7 mouse cellular contexts compared by ENCODE assay signal in genomic region chr6:118561745-118562609, GRCm38 (mm10). TPM values are rescaled to one million over a fixed set of nuclear protein-coding genes. Genes with fewer than 3 reads are reported as not detected.
DNase-seq lines count a peak whose midpoint lies in the region; ATAC-seq lines count a peak whose summit lies in the region.

Gene Ankrd26 (minus strand): TSS chr6:118562226.

- DNase-seq in adrenal gland, adult 8-10 months: peak; percentile 90
- DNase-seq in embryo, embryonic 9.5 days (ENCODE audit: extremely low spot score): peak; percentile 92
- peak; percentile 85 to 92 for DNase-seq in gastrocnemius, postnatal 4 days (ENCODE audit: low spot score in 2 of 2)
- peak; percentile 91 to 93 for DNase-seq in left cerebral cortex, postnatal 36 days (ENCODE audit: low spot score in 2 of 2)
- DNase-seq in midbrain, embryonic 11.5 days (ENCODE audit: low spot score, missing footprints): peak; percentile 99
- DNase-seq in skeletal muscle tissue, adult 2 months (ENCODE audit: low read depth, low spot score): peak; percentile 88

- ATAC-seq in intestine, embryonic 16.5 days: peak; percentile 99
- peak; percentile 97 for ATAC-seq in midbrain, embryonic 11.5 days (ENCODE audit: low FRiP score)

- H3K4me3 ChIP-seq in intestine, embryonic 16.5 days (ENCODE audit: low read length): peak within 1 kb of the TSS; percentile 71
- H3K4me3 ChIP-seq in midbrain, embryonic 11.5 days (ENCODE audit: low read depth, low read length): peak within 1 kb of the TSS; percentile 62

- H3K9me3 ChIP-seq in intestine, embryonic 16.5 days (ENCODE audit: control insufficient read depth, low read length): no peaks in the 10 kb centered on the region
- no peaks in the 10 kb centered on the region for H3K9me3 ChIP-seq in midbrain, embryonic 11.5 days (ENCODE audit: control insufficient read depth, low read length)

- WGBS in intestine, embryonic 16.5 days: 4% methylated on average over 54 of the region's 54 CpGs
- 8% methylated on average over 54 of the region's 54 CpGs for WGBS in midbrain, embryonic 11.5 days

- peak within 1 kb of the TSS; percentile 87 for H3K9ac ChIP-seq in intestine, embryonic 16.5 days (ENCODE audit: low read depth, low read length)
- peak within 1 kb of the TSS; percentile 87 for H3K9ac ChIP-seq in midbrain, embryonic 11.5 days (ENCODE audit: low read length)

- H3K27ac ChIP-seq in intestine, embryonic 16.5 days (ENCODE audit: low read length): peak within 1 kb of the TSS; percentile 50; the same call in 1 of the 2 replicates
- H3K27ac ChIP-seq in midbrain, embryonic 11.5 days (ENCODE audit: low read depth, low read length): 0 out of 2 replicates have a peak within 1 kb of the TSS, but pooled peaks have one; percentile 31

- H3K4me2 ChIP-seq in intestine, embryonic 16.5 days (ENCODE audit: low read depth, low read length): peak within 1 kb of the TSS; percentile 82
- H3K4me2 ChIP-seq in midbrain, embryonic 11.5 days: peak within 1 kb of the TSS; percentile 85

- no peaks in the 10 kb centered on the region for H3K27me3 ChIP-seq in intestine, embryonic 16.5 days (replicated peaks; ENCODE audit: control insufficient read depth, insufficient read depth, low read length)
- no peaks in the 10 kb centered on the region for H3K27me3 ChIP-seq in midbrain, embryonic 11.5 days (ENCODE audit: control insufficient read depth, insufficient read depth, low read length)

- peaks cover 5% of the 10 kb centered on the region; the same call in 1 of the 2 replicates for H3K4me1 ChIP-seq in intestine, embryonic 16.5 days (ENCODE audit: control insufficient read depth, insufficient read depth, low read length)
- peaks cover 8% of the 10 kb centered on the region for H3K4me1 ChIP-seq in midbrain, embryonic 11.5 days (ENCODE audit: control insufficient read depth, insufficient read depth, low read length)

- peaks cover 9% of the 10 kb centered on the region; the same call in 1 of the 2 replicates for H3K36me3 ChIP-seq in intestine, embryonic 16.5 days (ENCODE audit: control insufficient read depth, insufficient read depth, low read length)
- H3K36me3 ChIP-seq in midbrain, embryonic 11.5 days (ENCODE audit: control insufficient read depth, insufficient read depth, low read length): no peaks in the 10 kb centered on the region

- intact Hi-C loops in left cerebral cortex, postnatal 36 days (cut with DNase I): no loop called here

RNA-seq across cellular contexts. Expression of gene Ankrd26, which starts in this region (rescaled TPM):
- 1 to 10 TPM; 4.3 to 8.4 (median 6.1) TPM for total RNA-seq in adrenal gland, adult 8-10 months (2022)
- total RNA-seq in gastrocnemius, postnatal 4 days (2021): 1 to 10 TPM; 5.4 to 6.4 TPM
- 8.2 and 8.6 TPM in 2 replicates for polyA plus RNA-seq in intestine, embryonic 16.5 days (2015; fragmentation: Nextera tagmentation; extraction: Ambion mirVana)
- 10 to 100 TPM in 1 of 2 experiments, 1 to 10 TPM in 1; 9.0 to 11.5 TPM for total RNA-seq in left cerebral cortex, postnatal 36 days (2021)
- polyA plus RNA-seq in midbrain, embryonic 11.5 days (2014; fragmentation: Nextera tagmentation; extraction: Ambion mirVana): 21.8 and 23.3 TPM in 2 replicates

Comparison
In these comparisons a context has a peak if more than half of its experiments do, and no peak if none do; other contexts are left out.
1. Peak in every context shown above with its lines: DNase-seq, ATAC-seq, H3K4me3 ChIP-seq and H3K27ac ChIP-seq.